Mouse (Mus musculus) intestine, embryonic 14.5 days (tissue): Measurements from ENCODE around the gene Nhsl1. TPM values are rescaled to one million over a fixed set of nuclear protein-coding genes. Genes with fewer than 3 reads are reported as not detected.

Source experiments
- ATAC-seq: fragments of 200-750 bp; cut with Nextera tagmentation; replicated peaks from 2 replicates; pipeline ENCODE4 v1.8.0; 2017; ENCODE audit warnings: low read depth, moderate number of reproducible peaks, moderate TSS enrichment, moderate library complexity; ENCODE audit not compliant: low FRiP score, low TSS enrichment
- DNase-seq: peaks from one replicate; pipeline ENCODE4 v3.0.0-alpha.2; 2018; ENCODE audit warnings: low spot score
- H3K27ac ChIP-seq: fragments of 300-500 bp; sonication (generic); 2 replicates; pipeline ENCODE4 v1.5.1; 2014; ENCODE audit warnings: low read depth, mild to moderate bottlenecking, control low read depth
- H3K27me3 ChIP-seq: fragments of 300-500 bp; sonication (generic); replicated peaks from 2 replicates; pipeline ENCODE4 v1.6.1; 2014; ENCODE audit warnings: low read length, control low read depth; ENCODE audit not compliant: control insufficient read depth, insufficient read depth
- H3K36me3 ChIP-seq: fragments of 300-500 bp; sonication (generic); 2 replicates; pipeline ENCODE4 v1.6.1; 2014; ENCODE audit warnings: low read length, control low read depth; ENCODE audit not compliant: control insufficient read depth, insufficient read depth
- H3K4me1 ChIP-seq: fragments of 300-500 bp; sonication (generic); replicated peaks from 2 replicates; pipeline ENCODE4 v1.6.1; 2014; ENCODE audit warnings: low read length, control low read depth, mixed read lengths; ENCODE audit not compliant: control insufficient read depth, insufficient read depth
- H3K4me2 ChIP-seq: fragments of 300-500 bp; sonication (generic); 2 replicates; pipeline ENCODE4 v1.6.1; 2014; ENCODE audit warnings: low read length
- H3K4me3 ChIP-seq: fragments of 300-500 bp; sonication (generic); 2 replicates; pipeline ENCODE4 v1.5.1; 2014; ENCODE audit warnings: low read depth, low read length, control low read depth, mixed read lengths
- H3K9ac ChIP-seq: fragments of 300-500 bp; sonication (generic); 2 replicates; pipeline ENCODE4 v1.6.1; 2014; ENCODE audit warnings: mild to moderate bottlenecking, low read length
- H3K9me3 ChIP-seq: fragments of 300-500 bp; sonication (generic); 2 replicates; pipeline ENCODE4 v1.6.1; 2016; ENCODE audit warnings: low read length, control low read depth; ENCODE audit not compliant: control insufficient read depth
- whole genome bisulfite sequencing: fragments of 180-500 bp; shearing (Covaris S2); extraction: QIAGEN DNeasy Blood & Tissue Kit; methylation state at CpG from one replicate; pipeline ENCODE4 v1.1.7; 2014; 5-methylcytosine and 5-hydroxymethylcytosine counted together
- polyA plus RNA-seq: library from polyadenylated mRNA; unstranded; fragments of >200 nt; fragmentation: Nextera tagmentation; extraction: Ambion mirVana; gene quantifications from 2 replicates; pipeline ENCODE4 v1.2.1, GENCODE M21; 2014

Nhsl1 gene
- polyA plus RNA-seq, 1 experiment from 2014 or later: 10.6 TPM

DNA sequence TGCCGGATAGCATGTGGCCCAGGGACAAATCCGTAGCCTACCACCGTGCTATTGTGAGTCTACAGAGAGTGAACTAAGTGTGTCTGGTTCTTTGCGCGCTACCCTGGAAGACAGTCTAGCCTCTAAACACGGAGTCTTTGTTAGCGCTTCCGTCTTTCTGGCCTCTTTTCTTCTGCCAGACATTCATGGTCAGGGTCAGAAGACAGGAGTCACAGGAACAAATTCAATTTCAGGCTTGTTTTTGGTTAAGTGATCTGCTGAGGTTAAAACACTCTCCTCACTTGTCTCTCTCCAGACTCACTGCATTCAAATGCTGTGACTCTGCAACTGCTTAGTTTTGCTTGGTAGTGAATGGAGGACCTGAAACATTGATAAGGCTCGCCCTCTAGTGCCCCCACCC lies 15.9 kb downstream of the Nhsl1 start:
- no peak for ATAC-seq
- Histone ChIP-seq H3K27ac (no peak overlapping the region), H3K36me3 (no peaks in the 10 kb centered on the region), H3K4me3 (no peak overlapping the region), H3K9ac (no peak overlapping the region), H3K9me3 (no peaks in the 10 kb centered on the region), H3K4me1 (peaks cover 2% of the 10 kb centered on the region; the same call in 1 of the 2 replicates), H3K27me3 (no peaks in the 10 kb centered on the region), H3K4me2 (no peak overlapping the region)
- WGBS: 76% methylated on average over 9 of the region's 9 CpGs
- DNase-seq: no peak

DNA sequence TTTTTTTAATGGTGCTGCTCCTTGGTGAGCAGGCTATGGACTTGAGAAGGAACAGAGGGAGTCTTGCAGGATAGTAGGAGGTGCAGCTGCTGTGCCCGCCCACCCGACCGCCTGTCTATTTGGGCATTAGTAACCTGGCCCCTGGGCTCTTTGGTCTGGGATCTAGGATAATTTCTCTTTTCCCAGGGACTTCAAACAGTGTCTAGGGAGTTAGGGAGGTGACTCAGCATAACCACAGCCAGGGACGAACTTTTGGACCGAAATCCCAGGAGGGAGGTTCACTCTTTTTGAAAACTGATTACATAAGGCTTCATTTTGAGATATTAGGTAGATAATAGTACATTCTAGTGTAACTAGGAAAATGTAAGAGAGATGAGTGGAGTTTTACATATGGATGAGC lies 18.9 kb downstream of the Nhsl1 start:
- WGBS: 69% methylated on average over 5 of the region's 5 CpGs

DNA sequence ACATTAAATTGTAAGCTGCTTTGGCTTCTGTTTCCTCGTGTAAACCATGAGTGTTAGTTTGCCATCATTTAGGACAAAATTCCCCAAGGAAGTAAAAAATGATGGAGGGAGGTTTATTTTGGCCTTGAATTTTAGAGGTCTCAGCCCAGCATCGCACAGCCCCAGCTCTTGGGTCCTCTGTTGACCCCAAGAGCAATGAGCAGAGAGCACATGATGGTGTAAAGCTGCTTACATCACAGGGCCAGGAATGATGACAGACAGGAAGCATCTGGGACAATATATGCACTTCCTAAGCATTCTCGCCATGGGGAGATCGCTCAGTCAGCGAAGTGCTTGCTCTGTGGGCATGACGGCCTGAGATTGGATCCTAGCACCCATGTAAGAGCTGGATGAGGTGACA lies 20.6 kb downstream of the Nhsl1 start:
- no peaks in the 10 kb centered on the region for H3K9me3 ChIP-seq
- H3K4me3 ChIP-seq: no peak overlapping the region
- H3K4me2 ChIP-seq: no peak overlapping the region
- 0 out of 2 replicates have a peak, but pooled peaks cover 8% of the 10 kb centered on the region for H3K4me1 ChIP-seq
- H3K36me3 ChIP-seq: no peaks in the 10 kb centered on the region
- ATAC-seq (no peak), DNase-seq (no peak)
- H3K9ac ChIP-seq: no peak overlapping the region
- H3K27ac ChIP-seq: no peak overlapping the region
- WGBS: 81% methylated on average over 6 of the region's 6 CpGs
- H3K27me3 ChIP-seq: no peaks in the 10 kb centered on the region

More for the DNA sequence above, 18.9 kb downstream of the Nhsl1 start:
- no peaks in the 10 kb centered on the region for H3K27me3 ChIP-seq
- no peak overlapping the region for H3K9ac ChIP-seq
- DNase-seq (no peak), ATAC-seq (no peak)
- H3K36me3 ChIP-seq: no peaks in the 10 kb centered on the region
- H3K4me2 ChIP-seq: no peak overlapping the region
- H3K4me3 ChIP-seq: no peak overlapping the region
- H3K27ac ChIP-seq: no peak overlapping the region
- 0 out of 2 replicates have a peak, but pooled peaks cover 8% of the 10 kb centered on the region for H3K4me1 ChIP-seq
- no peaks in the 10 kb centered on the region for H3K9me3 ChIP-seq

DNA sequence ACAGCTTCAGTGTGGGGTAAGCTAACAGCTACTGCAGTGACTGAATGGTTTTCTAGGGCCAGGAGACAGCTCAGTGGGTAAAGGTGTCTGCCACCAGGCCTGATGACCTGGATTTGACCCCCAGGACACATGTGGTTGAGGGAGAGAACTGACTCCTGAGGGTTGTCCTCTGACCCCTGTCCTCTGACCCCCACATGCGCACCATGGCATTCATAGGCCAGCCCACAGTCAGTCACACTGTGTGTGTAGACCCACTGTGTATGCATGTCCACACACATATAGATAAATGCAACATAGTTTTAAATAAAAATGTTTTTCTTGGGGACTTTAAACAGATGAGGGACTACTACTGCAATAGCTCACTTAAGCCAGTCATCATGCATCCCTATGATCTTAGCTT lies 22.1 kb downstream of the Nhsl1 start:
- no peak for ATAC-seq

DNA sequence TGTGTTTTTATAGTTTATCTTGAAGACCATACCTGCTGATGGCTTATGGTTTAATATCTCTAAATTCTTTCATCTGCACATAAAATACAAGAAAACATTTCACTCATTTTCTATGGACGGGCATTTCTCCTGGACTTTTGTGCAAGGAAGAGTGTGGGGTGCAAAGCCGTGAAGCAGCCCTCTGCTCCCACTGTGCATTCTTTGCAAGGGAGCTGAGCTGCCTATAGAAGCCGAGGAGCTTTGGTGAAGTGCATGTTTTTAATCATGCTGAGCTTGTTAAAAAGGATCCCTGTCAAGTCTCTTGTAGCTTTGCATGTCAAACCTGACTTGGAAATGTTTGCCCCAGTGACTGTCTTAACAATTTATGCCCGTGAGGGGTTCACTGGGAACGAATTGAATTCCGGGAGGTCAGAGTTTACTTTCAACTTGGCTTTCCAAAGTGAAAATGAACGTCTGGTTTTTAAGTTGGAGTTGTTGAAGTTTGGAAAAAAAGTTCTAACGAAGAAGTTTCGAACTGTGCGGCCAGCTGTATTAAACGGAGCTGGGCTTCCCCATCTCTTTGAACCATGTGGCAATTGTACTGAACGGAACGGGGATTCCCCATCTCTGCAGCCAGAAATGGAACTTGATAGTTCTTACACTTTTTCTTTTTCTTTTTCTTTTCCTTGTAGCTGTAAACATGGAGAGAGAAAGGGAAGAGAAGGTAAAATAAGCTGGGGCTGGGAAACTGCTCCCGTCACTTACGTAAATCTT lies 22.8 kb downstream of the Nhsl1 start:
- H3K9ac ChIP-seq: no peak overlapping the region
- ATAC-seq (no peak), DNase-seq (no peak)
- 0 out of 2 replicates have a peak, but pooled peaks cover 8% of the 10 kb centered on the region for H3K4me1 ChIP-seq
- H3K36me3 ChIP-seq: no peaks in the 10 kb centered on the region
- H3K27ac ChIP-seq: 0 out of 2 replicates have a peak overlapping the region, but pooled peaks have one; percentile 14
- no peak overlapping the region for H3K4me3 ChIP-seq
- H3K4me2 ChIP-seq: peak overlapping the region; percentile 26; the same call in 1 of the 2 replicates
- H3K9me3 ChIP-seq: no peaks in the 10 kb centered on the region
- H3K27me3 ChIP-seq: no peaks in the 10 kb centered on the region
- 34% methylated on average over 15 of the region's 15 CpGs for WGBS

More for the DNA sequence above, 22.1 kb downstream of the Nhsl1 start:
- no peak overlapping the region for H3K27ac ChIP-seq
- no peaks in the 10 kb centered on the region for H3K36me3 ChIP-seq
- WGBS: 95% methylated on average over 1 of the region's 1 CpGs
- H3K4me2 ChIP-seq: no peak overlapping the region
- no peaks in the 10 kb centered on the region for H3K27me3 ChIP-seq
- no peaks in the 10 kb centered on the region for H3K9me3 ChIP-seq
- H3K4me1 ChIP-seq: 0 out of 2 replicates have a peak, but pooled peaks cover 8% of the 10 kb centered on the region
- no peak overlapping the region for H3K4me3 ChIP-seq
- no peak overlapping the region for H3K9ac ChIP-seq
- no peak for DNase-seq

DNA sequence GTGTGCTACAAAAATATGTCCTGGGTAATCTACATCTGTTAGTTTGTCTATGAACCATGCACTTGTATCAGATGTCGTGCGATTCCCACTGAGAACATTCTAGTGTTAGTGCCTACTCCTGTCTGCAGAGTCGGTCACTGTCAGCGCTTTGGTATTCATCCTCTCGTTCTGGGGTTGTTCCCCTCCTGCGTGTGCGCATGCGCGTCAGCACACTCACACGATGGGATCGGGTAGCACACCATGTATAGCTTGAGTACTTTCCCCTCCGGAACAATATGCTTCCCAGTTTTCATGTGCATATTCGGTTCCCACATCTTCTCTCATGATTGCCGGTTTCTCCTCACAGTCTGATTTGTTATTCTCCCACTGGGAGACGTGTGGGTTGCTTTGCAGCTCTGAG lies 28.4 kb downstream of the Nhsl1 start:
- Histone ChIP-seq H3K4me3 (no peak overlapping the region), H3K4me2 (no peak overlapping the region), H3K27ac (no peak overlapping the region), H3K9me3 (no peaks in the 10 kb centered on the region), H3K4me1 (no peaks in the 10 kb centered on the region), H3K36me3 (no peaks in the 10 kb centered on the region), H3K9ac (no peak overlapping the region), H3K27me3 (no peaks in the 10 kb centered on the region)
- ATAC-seq: no peak
- WGBS: 90% methylated on average over 15 of the region's 15 CpGs
- no peak for DNase-seq

DNA sequence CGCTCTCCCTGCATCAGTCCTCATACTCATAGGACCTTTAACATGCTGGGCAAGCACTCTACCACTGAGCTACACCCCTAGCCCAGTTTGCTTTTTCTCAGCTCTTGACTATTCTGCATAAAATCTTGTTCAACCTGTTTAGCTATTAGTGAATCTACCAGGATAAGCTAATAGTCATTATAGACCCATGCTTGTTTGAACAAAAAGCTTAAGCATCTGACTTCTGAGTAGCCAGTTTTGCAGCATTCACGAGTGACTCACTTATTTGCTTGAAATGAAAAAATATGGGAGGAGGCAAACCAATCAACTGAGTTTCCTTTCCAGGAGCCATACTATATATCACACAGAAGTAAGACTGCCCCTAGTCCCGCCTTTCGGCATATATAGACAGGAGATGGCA lies 32.0 kb downstream of the Nhsl1 start:
- DNase-seq (no peak), ATAC-seq (no peak)
- no peaks in the 10 kb centered on the region for H3K4me1 ChIP-seq
- no peak overlapping the region for H3K27ac ChIP-seq
- no peaks in the 10 kb centered on the region for H3K36me3 ChIP-seq
- H3K27me3 ChIP-seq: no peaks in the 10 kb centered on the region
- no peak overlapping the region for H3K4me3 ChIP-seq
- H3K4me2 ChIP-seq: no peak overlapping the region
- H3K9ac ChIP-seq: no peak overlapping the region
- no peaks in the 10 kb centered on the region for H3K9me3 ChIP-seq
- 84% methylated on average over 4 of the region's 4 CpGs for WGBS

DNA sequence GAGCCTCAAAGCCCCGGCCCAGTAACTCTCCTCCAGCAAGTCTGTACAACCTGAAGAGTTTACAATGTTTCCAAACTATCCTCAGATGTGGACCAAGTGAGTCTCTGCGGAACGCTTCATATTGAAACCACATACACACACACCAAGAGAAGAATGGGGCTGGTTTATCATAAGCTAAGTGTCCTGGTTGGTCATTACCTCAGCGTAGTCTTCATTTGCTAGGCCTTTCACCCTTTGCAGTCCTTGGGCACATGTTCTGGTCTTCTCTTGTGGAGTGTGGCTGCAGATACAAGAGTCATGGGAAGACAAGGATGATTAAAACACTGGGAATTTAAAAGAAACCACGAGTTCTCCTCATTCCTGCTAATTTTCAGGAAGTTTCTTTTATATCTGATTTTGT lies 34.2 kb downstream of the Nhsl1 start:
- Histone ChIP-seq H3K9me3 (no peaks in the 10 kb centered on the region), H3K27me3 (no peaks in the 10 kb centered on the region), H3K4me2 (no peak overlapping the region), H3K9ac (no peak overlapping the region), H3K27ac (no peak overlapping the region), H3K4me1 (no peaks in the 10 kb centered on the region), H3K36me3 (no peaks in the 10 kb centered on the region), H3K4me3 (no peak overlapping the region)
- DNase-seq: no peak
- no peak for ATAC-seq
- WGBS: 78% methylated on average over 5 of the region's 5 CpGs

DNA sequence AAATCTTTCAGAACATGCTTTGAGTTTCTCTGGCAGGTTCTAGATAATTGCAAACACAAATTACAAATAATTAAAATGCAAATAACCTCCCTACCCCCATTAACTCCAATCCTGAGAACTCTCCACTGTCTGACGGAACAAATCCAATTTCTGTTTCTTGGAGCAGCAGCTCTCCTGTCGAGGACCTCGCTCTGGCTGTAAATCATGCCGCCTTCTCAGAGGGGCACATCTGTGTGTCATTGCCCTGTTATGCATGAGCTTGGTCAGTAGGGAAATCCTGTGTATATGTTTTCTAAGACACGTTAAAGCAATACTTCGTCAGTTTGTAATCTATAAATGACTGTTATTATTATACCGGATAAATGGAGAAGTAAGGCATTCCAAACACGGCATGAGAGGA lies 35.3 kb downstream of the Nhsl1 start:
- H3K9me3 ChIP-seq: no peaks in the 10 kb centered on the region
- H3K4me3 ChIP-seq: no peak overlapping the region
- H3K9ac ChIP-seq: no peak overlapping the region
- H3K27ac ChIP-seq: no peak overlapping the region
- 47% methylated on average over 8 of the region's 8 CpGs for WGBS
- no peaks in the 10 kb centered on the region for H3K4me1 ChIP-seq
- H3K27me3 ChIP-seq: no peaks in the 10 kb centered on the region
- no peaks in the 10 kb centered on the region for H3K36me3 ChIP-seq
- ATAC-seq (no peak), DNase-seq (no peak)
- no peak overlapping the region for H3K4me2 ChIP-seq
